29 mouse cellular contexts compared by ENCODE assay signal in the genomic region with DNA sequence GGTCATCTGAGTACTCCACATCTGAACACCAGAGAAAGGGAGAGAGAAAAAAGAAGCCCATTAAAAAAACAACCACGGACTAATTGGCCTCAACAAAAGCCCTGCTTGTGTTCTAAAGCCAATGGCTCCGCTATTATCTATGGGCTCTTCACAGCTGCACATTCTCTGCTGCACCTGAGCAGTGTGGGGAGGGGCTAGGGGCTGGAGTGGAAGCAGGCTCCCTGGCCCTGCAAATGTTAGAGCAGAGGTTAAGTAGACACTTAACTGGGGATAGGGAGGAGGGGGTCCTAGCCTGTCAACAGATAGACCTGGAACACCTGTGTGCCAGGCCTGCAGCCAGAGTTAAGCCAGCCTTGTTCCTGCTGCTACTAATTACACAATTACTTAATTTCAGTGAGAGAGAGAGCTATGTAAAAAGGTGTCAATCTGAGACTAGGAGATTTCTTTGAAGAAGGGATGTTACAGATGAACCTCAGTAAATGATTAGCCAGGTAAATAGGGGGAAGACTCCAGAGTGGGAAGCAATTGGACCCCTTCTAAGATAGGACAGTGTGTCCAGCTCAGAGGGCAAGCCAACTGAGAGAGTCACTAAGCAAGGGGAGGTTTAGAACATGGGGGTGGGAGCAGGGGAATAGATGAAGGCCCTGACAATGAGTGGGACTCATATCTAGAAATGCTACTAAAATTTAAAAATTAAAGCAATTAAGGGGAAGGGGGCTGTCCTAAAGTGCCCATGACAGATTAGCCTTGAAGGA.
A peak's percentile ranks its signal among the peaks of the same experiment; 100 is the strongest.
DNase-seq lines count a peak whose midpoint lies in the region; ATAC-seq lines count a peak whose summit lies in the region.
"Had no signal": no experiment of that assay in that cellular context is flagged by ENCODE, and none has a peak within 500 bp of the region (broad histone marks: within the 10 kb centered on the region; RNA-seq: fewer than 3 reads in every experiment).

No protein-coding gene starts in this region.

- H3K36me3 ChIP-seq in heart, embryonic 10.5 days = 0 out of 2 replicates have a peak, but pooled peaks cover 3% of the 10 kb centered on the region
- H3K36me3 ChIP-seq in kidney, embryonic 16.5 days (ENCODE audit: insufficient read depth, low read length) = no peaks in the 10 kb centered on the region
- H3K36me3 ChIP-seq in forebrain, embryonic 16.5 days (ENCODE audit: control insufficient read depth, insufficient read depth) = peaks cover 4% of the 10 kb centered on the region; the same call in 1 of the 2 replicates
- H3K36me3 ChIP-seq: limb, embryonic 15.5 days; stomach, embryonic 15.5 days had no signal

- no peak for DNase-seq in heart, embryonic 10.5 days (ENCODE audit: low spot score)
- no peak for DNase-seq in heart, postnatal 25 days (ENCODE audit: low spot score)
- no peak for DNase-seq in kidney, adult 11 months
- DNase-seq in ZHBTc4 (ENCODE audit: low read depth, low spot score) = peak; percentile 48
- no peak for DNase-seq in right cerebral cortex, postnatal 36 days (ENCODE audit: low spot score in 2 of 2)
- DNase-seq: adrenal gland, adult 8-10 months; B cell, adult 2 months; cerebellum, adult 8-10 months; cerebellum, postnatal 36 days; embryo, embryonic 11 days; heart, postnatal 10 days; kidney, adult 18-20 months; kidney, postnatal 14 days; left cerebral cortex, postnatal 4 days; lung, postnatal 36 days; thymus, postnatal 36 days had no signal

- peak; percentile 79 for ATAC-seq in kidney, embryonic 16.5 days (ENCODE audit: low FRiP score, low TSS enrichment)
- no peak; the same call in 1 of the 2 replicates for ATAC-seq in forebrain, embryonic 16.5 days
- ATAC-seq: activated CD4-positive, CD25-positive, alpha-beta regulatory T cell, adult 4 months; Patski had no signal

- no peak overlapping the region for H3K4me3 ChIP-seq in heart, embryonic 10.5 days
- no peak overlapping the region for H3K4me3 ChIP-seq in kidney, embryonic 16.5 days (ENCODE audit: low read length)
- H3K4me3 ChIP-seq in forebrain, embryonic 16.5 days (replicated peaks; ENCODE audit: low read length) = no peak overlapping the region
- H3K4me3 ChIP-seq: heart, embryonic 12.5 days; hindbrain, embryonic 12.5 days; limb, embryonic 15.5 days; lung, embryonic 15.5 days; stomach, embryonic 15.5 days had no signal

- intact Hi-C loops in heart, postnatal 25 days (cut with DNase I) = loop anchor here (10.0 kb wide), 1 partner anchor 145 kb away; a partner anchor contains a TSS

- WGBS in heart, embryonic 10.5 days = 63% methylated on average over 2 of the region's 2 CpGs
- WGBS in kidney, embryonic 16.5 days = 26% methylated on average over 2 of the region's 2 CpGs
- 14% methylated on average over 2 of the region's 2 CpGs for WGBS in forebrain, embryonic 16.5 days

- H3K4me1 ChIP-seq in heart, embryonic 10.5 days = peaks cover 34% of the 10 kb centered on the region
- H3K4me1 ChIP-seq in kidney, embryonic 16.5 days (ENCODE audit: insufficient read depth, low read length) = no peaks in the 10 kb centered on the region
- H3K4me1 ChIP-seq in forebrain, embryonic 16.5 days (replicated peaks; ENCODE audit: control insufficient read depth, insufficient read depth, low read length) = peaks cover 6% of the 10 kb centered on the region
- H3K4me1 ChIP-seq: hindbrain, embryonic 12.5 days had no signal

- H3K27ac ChIP-seq in heart, embryonic 10.5 days = peak overlapping the region; percentile 36; the same call in 1 of the 2 replicates
- H3K27ac ChIP-seq in kidney, embryonic 16.5 days (ENCODE audit: low read length) = no peak overlapping the region
- H3K27ac ChIP-seq in forebrain, embryonic 16.5 days (ENCODE audit: low read length) = 0 out of 2 replicates have a peak overlapping the region, but pooled peaks have one; percentile 10
- H3K27ac ChIP-seq: hindbrain, embryonic 12.5 days; limb, embryonic 15.5 days; liver, embryonic 14.5 days; lung, embryonic 15.5 days; stomach, embryonic 15.5 days had no signal

- H3K9me3 ChIP-seq in heart, embryonic 10.5 days = no peaks in the 10 kb centered on the region
- H3K9me3 ChIP-seq in kidney, embryonic 16.5 days (ENCODE audit: low read length) = no peaks in the 10 kb centered on the region
- H3K9me3 ChIP-seq in forebrain, embryonic 16.5 days (ENCODE audit: control insufficient read depth, low read length) = no peaks in the 10 kb centered on the region
- H3K9me3 ChIP-seq: G1E; heart, embryonic 12.5 days; hindbrain, embryonic 12.5 days; limb, embryonic 15.5 days; lung, embryonic 15.5 days; megakaryocyte, embryonic 14.5 days; stomach, embryonic 15.5 days had no signal

- H3K9ac ChIP-seq in kidney, embryonic 16.5 days (replicated peaks; ENCODE audit: low read length) = no peak overlapping the region
- H3K9ac ChIP-seq in forebrain, embryonic 16.5 days (replicated peaks; ENCODE audit: low read depth, low read length) = no peak overlapping the region
- H3K9ac ChIP-seq: heart, embryonic 12.5 days; hindbrain, embryonic 12.5 days; limb, embryonic 15.5 days; liver, embryonic 14.5 days; lung, embryonic 15.5 days; stomach, embryonic 15.5 days had no signal

- H3K27me3 ChIP-seq in heart, embryonic 10.5 days (ENCODE audit: insufficient read depth, poor library complexity, severe bottlenecking) = 0 out of 2 replicates have a peak, but pooled peaks cover 7% of the 10 kb centered on the region
- H3K27me3 ChIP-seq in kidney, embryonic 16.5 days (ENCODE audit: insufficient read depth, low read length) = no peaks in the 10 kb centered on the region
- no peaks in the 10 kb centered on the region for H3K27me3 ChIP-seq in forebrain, embryonic 16.5 days (replicated peaks; ENCODE audit: control insufficient read depth, insufficient read depth, low read length)
- H3K27me3 ChIP-seq: CH12.LX; heart, embryonic 12.5 days; hindbrain, embryonic 12.5 days; limb, embryonic 15.5 days; lung, embryonic 15.5 days; megakaryocyte, embryonic 14.5 days; Patski; stomach, embryonic 15.5 days had no signal

- no peak overlapping the region for H3K4me2 ChIP-seq in kidney, embryonic 16.5 days (replicated peaks; ENCODE audit: low read depth, low read length)
- H3K4me2 ChIP-seq in forebrain, embryonic 16.5 days (ENCODE audit: low read length) = no peak overlapping the region
- H3K4me2 ChIP-seq: heart, embryonic 12.5 days; hindbrain, embryonic 12.5 days; limb, embryonic 15.5 days; lung, embryonic 15.5 days; stomach, embryonic 15.5 days had no signal
